Mouse (Mus musculus) c-Kit-positive CD71-positive TER-119-negative erythroid progenitor cells, embryonic 14.5 days (primary cell): ENCODE data around the gene Gm5592.
"Not testable (repeated sequence)": the region's sequence is repeated elsewhere in the genome, so short reads cannot be mapped to it uniquely, and the experiment has no call there.

Experiments used
- DNase-seq: peaks from one replicate; pipeline ENCODE4 v3.0.0-alpha.2; 2013; ENCODE audit warnings: low read depth

The Gm5592 gene

GRCm38 (mm10) chr7:41153541-41153940 is at the start of gene Gm5592:
Gene Gm5592 (plus strand): TSS chr7:41153841.
- not testable (repeated sequence) for DNase-seq

- not testable (repeated sequence) for DNase-seq
These were observed 2.2 kb downstream of the Gm5592 start for GRCm38 (mm10) chr7:41155806-41156205.

GRCm38 (mm10) chr7:41157879-41158278 is 4.2 kb downstream of the Gm5592 start:
- DNase-seq, result not testable (repeated sequence)

GRCm38 (mm10) chr7:41158562-41158961 is 4.9 kb downstream of the Gm5592 start:
- not testable (repeated sequence) for DNase-seq

GRCm38 (mm10) chr7:41193671-41194070 is 40.0 kb downstream of the Gm5592 start:
- DNase-seq, result no peak
